Mouse (Mus musculus): ENCODE results near the gene Mmp1b. TPM values are rescaled to one million over a fixed set of nuclear protein-coding genes. Genes with fewer than 3 reads are reported as not detected.
"Not testable (repeated sequence)": the region's sequence is repeated elsewhere in the genome, so short reads cannot be mapped to it uniquely, and the experiment has no call there.

Gene Mmp1b
- polyA plus RNA-seq (2016; fragmentation: Nextera tagmentation; extraction: Ambion mirVana) = not detected in 2 replicates

DNA sequence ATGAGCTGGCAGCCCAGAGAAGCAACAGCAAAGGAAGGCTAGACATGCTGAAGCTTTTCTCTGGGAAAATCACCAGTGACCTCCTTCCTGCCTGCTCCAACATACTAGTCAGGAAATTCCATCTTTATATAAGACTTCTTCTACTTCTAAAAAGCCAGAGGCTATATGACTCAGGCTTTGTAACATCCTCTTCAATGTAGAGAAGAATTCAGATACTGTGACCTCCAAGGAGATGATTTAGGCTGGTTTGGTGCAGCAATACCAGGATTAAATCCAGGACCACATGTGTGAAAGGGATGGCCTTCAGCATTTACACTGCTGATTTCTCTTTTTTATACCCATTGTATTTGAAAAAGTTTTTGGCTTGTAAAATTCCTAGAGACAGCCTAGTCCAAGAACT, at the start of gene Mmp1b:
Gene Mmp1b (minus strand): TSS at position 101 of the 400 bp plus-strand sequence.
- no peaks in the 10 kb centered on the region for H3K4me1 ChIP-seq
- no peaks in the 10 kb centered on the region for H3K27me3 ChIP-seq (ENCODE audit: low read depth, poor library complexity, severe bottlenecking)
- H3K4me3 ChIP-seq = no peak within 1 kb of the TSS
- no peak within 1 kb of the TSS for H3K27ac ChIP-seq (replicated peaks)
- H3K9me3 ChIP-seq (replicated peaks) = 0 out of 2 replicates have a peak, but pooled peaks cover 4% of the 10 kb centered on the region
- H3K36me3 ChIP-seq = no peaks in the 10 kb centered on the region
- no peak for DNase-seq (ENCODE audit: low spot score)

DNA sequence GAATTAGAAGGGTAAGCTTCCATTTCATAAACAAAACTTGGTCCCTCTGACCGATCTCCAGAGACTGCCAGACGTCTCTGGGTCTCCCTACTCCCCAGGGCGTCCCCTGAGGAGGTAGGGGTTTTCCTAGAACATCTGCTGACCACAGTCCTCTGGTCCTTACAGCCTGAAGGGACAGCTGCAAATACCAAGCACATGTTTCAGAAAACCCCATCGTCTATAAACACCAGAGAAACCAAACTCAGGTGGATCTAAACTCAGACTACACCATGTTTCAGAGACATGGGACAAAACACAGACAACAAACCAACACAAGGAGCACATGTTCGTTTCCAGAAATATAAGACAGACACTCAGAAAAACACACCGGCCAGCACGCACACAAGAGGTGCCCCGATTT, 8.7 kb upstream of the Mmp1b start:
- not testable (repeated sequence) for H3K27me3 ChIP-seq (ENCODE audit: low read depth, poor library complexity, severe bottlenecking); DNase-seq (ENCODE audit: low spot score); H3K4me1 ChIP-seq; H3K4me3 ChIP-seq; H3K9me3 ChIP-seq (replicated peaks); H3K36me3 ChIP-seq; H3K27ac ChIP-seq (replicated peaks)
- WGBS = 87% methylated on average over 8 of the region's 8 CpGs

- WGBS = 88% methylated on average over 3 of the region's 3 CpGs
- DNase-seq (ENCODE audit: low spot score) = no peak
- H3K4me3 ChIP-seq = no peak overlapping the region
Observed at GRCm38 (mm10) chr9:7354535-7354934, 33.3 kb downstream of the Mmp1b start.

GRCm38 (mm10) chr9:7345513-7345912, 42.3 kb downstream of the Mmp1b start:
- Histone ChIP-seq H3K36me3 (no peaks in the 10 kb centered on the region), H3K9me3 (replicated peaks) (no peaks in the 10 kb centered on the region), H3K4me1 (no peaks in the 10 kb centered on the region), H3K27ac (replicated peaks) (no peak overlapping the region), H3K4me3 (no peak overlapping the region), H3K27me3 (ENCODE audit: low read depth, poor library complexity, severe bottlenecking) (no peaks in the 10 kb centered on the region)
- no peak for DNase-seq (ENCODE audit: low spot score)
- WGBS = 89% methylated on average over 2 of the region's 2 CpGs

More at GRCm38 (mm10) chr9:7354535-7354934, 33.3 kb downstream of the Mmp1b start:
- Histone ChIP-seq H3K27me3 (ENCODE audit: low read depth, poor library complexity, severe bottlenecking) (no peaks in the 10 kb centered on the region), H3K36me3 (no peaks in the 10 kb centered on the region), H3K27ac (replicated peaks) (no peak overlapping the region), H3K4me1 (no peaks in the 10 kb centered on the region), H3K9me3 (replicated peaks) (no peaks in the 10 kb centered on the region)

GRCm38 (mm10) chr9:7344107-7344506, 43.7 kb downstream of the Mmp1b start, which contains the start of gene Mmp12:
Mmp12 (plus strand) TSS chr9:7344381.
- Histone ChIP-seq H3K36me3 (no peaks in the 10 kb centered on the region), H3K4me3 (no peak within 1 kb of the TSS), H3K4me1 (no peaks in the 10 kb centered on the region), H3K27ac (replicated peaks) (no peak within 1 kb of the TSS), H3K9me3 (replicated peaks) (no peaks in the 10 kb centered on the region), H3K27me3 (ENCODE audit: low read depth, poor library complexity, severe bottlenecking) (no peaks in the 10 kb centered on the region)
- no peak for DNase-seq (ENCODE audit: low spot score)

DNA sequence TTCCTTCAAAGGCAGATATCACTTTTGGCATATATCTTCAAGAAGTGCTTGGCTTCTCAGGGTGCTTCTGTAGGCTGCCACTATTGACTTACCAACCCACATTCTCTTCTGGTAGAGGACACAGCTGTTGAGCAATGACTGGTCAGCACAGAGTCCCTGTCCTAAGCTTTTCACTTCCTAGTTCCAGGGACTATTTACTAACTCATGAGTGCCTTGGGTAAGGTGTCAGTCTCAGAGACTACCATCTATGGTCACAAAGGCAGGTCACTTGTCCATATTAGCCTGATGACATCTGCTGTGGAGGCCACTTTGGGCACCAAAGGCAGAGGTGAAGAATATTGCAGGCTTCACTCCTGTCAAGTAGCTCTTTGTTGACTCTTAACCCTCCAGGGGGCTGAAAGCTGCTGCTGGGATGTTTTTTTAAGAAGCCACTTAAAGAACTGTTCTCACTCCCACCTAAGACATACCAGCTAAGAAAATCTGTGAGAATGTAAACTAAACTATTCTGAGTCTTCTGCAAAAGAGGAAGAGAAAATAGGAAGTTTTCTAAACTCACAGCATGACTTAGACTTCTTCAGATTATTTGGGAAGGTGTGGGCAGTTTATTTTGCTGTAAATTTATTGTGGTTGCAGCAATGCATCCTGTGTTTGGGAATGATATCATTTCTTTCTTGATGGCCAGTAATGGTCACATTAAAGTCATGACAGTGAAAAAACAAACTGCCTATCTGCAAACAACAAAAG, 50.9 kb downstream of the Mmp1b start:
- Histone ChIP-seq H3K27me3 (ENCODE audit: low read depth, poor library complexity, severe bottlenecking) (no peaks in the 10 kb centered on the region), H3K4me3 (no peak overlapping the region), H3K9me3 (replicated peaks) (no peaks in the 10 kb centered on the region), H3K27ac (replicated peaks) (no peak overlapping the region), H3K36me3 (no peaks in the 10 kb centered on the region), H3K4me1 (no peaks in the 10 kb centered on the region)
- no peak for DNase-seq (ENCODE audit: low spot score)

DNA sequence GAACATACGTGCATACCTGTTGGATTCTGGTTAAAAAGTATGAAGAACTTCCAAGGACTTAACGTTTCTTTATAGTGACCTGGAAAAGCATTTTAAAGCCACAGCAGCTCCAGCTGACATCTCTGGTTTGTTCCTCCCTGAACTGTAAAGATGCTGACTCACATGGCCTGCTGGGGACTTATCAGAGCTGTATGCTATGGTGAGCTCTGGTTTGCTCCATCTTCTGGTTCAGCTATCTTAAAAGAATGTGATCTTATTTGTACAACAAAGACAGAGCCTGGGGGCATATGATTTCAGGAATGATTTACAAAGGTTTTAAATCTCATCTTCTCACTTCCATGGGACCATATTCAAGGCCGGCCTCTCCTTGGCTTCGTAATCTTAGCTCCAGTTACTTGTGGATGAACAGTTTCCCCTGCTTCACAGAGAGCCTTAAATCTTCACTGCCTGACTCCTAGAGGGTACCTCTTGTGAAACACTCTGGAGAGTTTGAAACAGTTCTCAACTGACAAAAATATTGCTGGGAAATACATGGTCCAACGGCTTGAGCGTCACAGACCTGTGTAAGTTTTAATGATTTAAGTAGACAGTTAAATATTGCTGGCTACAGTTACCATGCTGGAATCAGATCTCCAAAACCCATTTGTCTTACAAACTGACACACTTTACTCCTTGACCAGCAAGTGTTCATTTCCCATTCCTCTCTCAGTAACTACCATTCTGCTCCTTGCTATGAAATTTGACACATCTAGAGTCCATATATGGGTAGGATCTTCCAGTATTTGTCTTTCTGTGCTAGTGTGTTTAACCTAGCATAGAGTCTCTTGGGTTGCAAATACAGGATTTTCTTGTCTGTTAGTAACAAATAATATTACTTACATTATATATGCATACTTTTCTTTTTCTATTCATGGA, 51.8 kb downstream of the Mmp1b start:
- Histone ChIP-seq H3K36me3 (no peaks in the 10 kb centered on the region), H3K9me3 (replicated peaks) (no peaks in the 10 kb centered on the region), H3K27ac (replicated peaks) (no peak overlapping the region), H3K4me3 (no peak overlapping the region), H3K4me1 (no peaks in the 10 kb centered on the region), H3K27me3 (ENCODE audit: low read depth, poor library complexity, severe bottlenecking) (no peaks in the 10 kb centered on the region)
- no peak for DNase-seq (ENCODE audit: low spot score)
- WGBS = 94% methylated on average over 5 of the region's 6 CpGs

- no peak overlapping the region for H3K27ac ChIP-seq (replicated peaks)
- H3K9me3 ChIP-seq (replicated peaks) = no peaks in the 10 kb centered on the region
- H3K27me3 ChIP-seq (ENCODE audit: low read depth, poor library complexity, severe bottlenecking) = no peaks in the 10 kb centered on the region
- no peak for DNase-seq (ENCODE audit: low spot score)
- no peaks in the 10 kb centered on the region for H3K36me3 ChIP-seq
- H3K4me1 ChIP-seq = no peaks in the 10 kb centered on the region
- no peak overlapping the region for H3K4me3 ChIP-seq
Observed at GRCm38 (mm10) chr9:7331847-7332246, 56.0 kb downstream of the Mmp1b start.

Other genes with a start within 250 kb of the Mmp1b start
- gene Dync2h1, start 203.6 kb downstream of the Mmp1b start, polyA plus RNA-seq (2016; fragmentation: Nextera tagmentation; extraction: Ambion mirVana) = 24.3 and 24.9 TPM in 2 replicates
- gene Dcun1d5, start 203.5 kb downstream of the Mmp1b start, polyA plus RNA-seq (2016; fragmentation: Nextera tagmentation; extraction: Ambion mirVana) = 103 and 114 TPM in 2 replicates
- not detected in 2 replicates for gene Mmp13, start 115.5 kb downstream of the Mmp1b start, polyA plus RNA-seq (2016; fragmentation: Nextera tagmentation; extraction: Ambion mirVana)
- gene Mmp12, start 43.7 kb downstream of the Mmp1b start, polyA plus RNA-seq (2016; fragmentation: Nextera tagmentation; extraction: Ambion mirVana) = not detected in 2 replicates
- not detected in 2 replicates for gene Mmp3, start 57.8 kb upstream of the Mmp1b start, polyA plus RNA-seq (2016; fragmentation: Nextera tagmentation; extraction: Ambion mirVana)
- gene Mmp10, start 114.3 kb upstream of the Mmp1b start, polyA plus RNA-seq (2016; fragmentation: Nextera tagmentation; extraction: Ambion mirVana) = not detected in 2 replicates
- gene Mmp8, start 170.4 kb upstream of the Mmp1b start, polyA plus RNA-seq (2016; fragmentation: Nextera tagmentation; extraction: Ambion mirVana) = not detected in 2 replicates
- gene Mmp27, start 183.3 kb upstream of the Mmp1b start, polyA plus RNA-seq (2016; fragmentation: Nextera tagmentation; extraction: Ambion mirVana) = not detected in 2 replicates
- not detected in 2 replicates for gene Mmp20, start 240.2 kb upstream of the Mmp1b start, polyA plus RNA-seq (2016; fragmentation: Nextera tagmentation; extraction: Ambion mirVana)

Data from midbrain, embryonic 10.5 days (tissue).